In genomic region chr3:140184899-140185525, GRCm38 (mm10) we compare ENCODE assay signal across 24 mouse cellular contexts.
DNase-seq lines count a peak whose midpoint lies in the region; ATAC-seq and TF ChIP-seq lines count a peak whose summit lies in the region.
"Had no signal": no experiment of that assay in that cellular context is flagged by ENCODE, and none has a peak within 500 bp of the region (broad histone marks: within the 10 kb centered on the region; RNA-seq: fewer than 3 reads in every experiment).

No protein-coding gene starts in this region.

- no peaks in the 10 kb centered on the region for H3K9me3 ChIP-seq in midbrain, embryonic 10.5 days (replicated peaks)
- H3K9me3 ChIP-seq in midbrain, postnatal 0 days (ENCODE audit: low read length), result no peaks in the 10 kb centered on the region
- H3K9me3 ChIP-seq in forebrain, embryonic 13.5 days (replicated peaks), result no peaks in the 10 kb centered on the region
- no peaks in the 10 kb centered on the region for H3K9me3 ChIP-seq in midbrain, embryonic 13.5 days
- H3K9me3 ChIP-seq: embryonic facial prominence, embryonic 12.5 days; heart, embryonic 10.5 days; hindbrain, embryonic 15.5 days; limb, embryonic 13.5 days; lung, embryonic 15.5 days; megakaryocyte, embryonic 14.5 days; neural tube, embryonic 13.5 days had no signal

- no peak for ATAC-seq in midbrain, postnatal 0 days (ENCODE audit: low FRiP score)
- peak; percentile 72; the same call in 1 of the 2 replicates for ATAC-seq in forebrain, embryonic 13.5 days
- peak; percentile 78 for ATAC-seq in midbrain, embryonic 13.5 days
- ATAC-seq: intestine, postnatal 0 days had no signal

- no peak overlapping the region for H3K4me3 ChIP-seq in midbrain, embryonic 10.5 days
- H3K4me3 ChIP-seq in midbrain, postnatal 0 days (ENCODE audit: low read depth, low read length), result no peak overlapping the region
- no peak overlapping the region for H3K4me3 ChIP-seq in forebrain, embryonic 13.5 days
- H3K4me3 ChIP-seq in midbrain, embryonic 13.5 days (replicated peaks), result no peak overlapping the region
- H3K4me3 ChIP-seq: embryonic facial prominence, embryonic 12.5 days; heart, embryonic 10.5 days; hindbrain, embryonic 15.5 days; limb, embryonic 13.5 days; lung, embryonic 15.5 days; megakaryocyte, embryonic 14.5 days; neural tube, embryonic 13.5 days had no signal

- no peaks in the 10 kb centered on the region for H3K36me3 ChIP-seq in midbrain, embryonic 10.5 days
- no peaks in the 10 kb centered on the region for H3K36me3 ChIP-seq in midbrain, postnatal 0 days (ENCODE audit: insufficient read depth, low read length)
- H3K36me3 ChIP-seq in forebrain, embryonic 13.5 days (ENCODE audit: poor library complexity, severe bottlenecking), result no peaks in the 10 kb centered on the region
- no peaks in the 10 kb centered on the region for H3K36me3 ChIP-seq in midbrain, embryonic 13.5 days
- H3K36me3 ChIP-seq: embryonic facial prominence, embryonic 12.5 days; heart, embryonic 10.5 days; hindbrain, embryonic 15.5 days; limb, embryonic 13.5 days; lung, embryonic 15.5 days; neural tube, embryonic 13.5 days had no signal

- H3K27ac ChIP-seq in midbrain, embryonic 10.5 days (replicated peaks), result 0 out of 2 replicates have a peak overlapping the region, but pooled peaks have one; percentile 28
- H3K27ac ChIP-seq in midbrain, postnatal 0 days (ENCODE audit: low read depth, low read length), result no peak overlapping the region
- no peak overlapping the region for H3K27ac ChIP-seq in forebrain, embryonic 13.5 days
- H3K27ac ChIP-seq in midbrain, embryonic 13.5 days, result no peak overlapping the region
- H3K27ac ChIP-seq: embryonic facial prominence, embryonic 12.5 days; heart, embryonic 10.5 days; hindbrain, embryonic 15.5 days; limb, embryonic 13.5 days; liver, embryonic 14.5 days; lung, embryonic 15.5 days; neural tube, embryonic 13.5 days had no signal

- H3K27me3 ChIP-seq in midbrain, embryonic 10.5 days (ENCODE audit: low read depth, poor library complexity, severe bottlenecking), result no peaks in the 10 kb centered on the region
- no peaks in the 10 kb centered on the region for H3K27me3 ChIP-seq in midbrain, postnatal 0 days (ENCODE audit: insufficient read depth, low read length)
- H3K27me3 ChIP-seq in forebrain, embryonic 13.5 days, result no peaks in the 10 kb centered on the region
- no peaks in the 10 kb centered on the region for H3K27me3 ChIP-seq in midbrain, embryonic 13.5 days
- H3K27me3 ChIP-seq: embryonic facial prominence, embryonic 12.5 days; hindbrain, embryonic 15.5 days; limb, embryonic 13.5 days; lung, embryonic 15.5 days; megakaryocyte, embryonic 14.5 days; neural tube, embryonic 13.5 days had no signal

- no peak overlapping the region for H3K9ac ChIP-seq in midbrain, postnatal 0 days (replicated peaks; ENCODE audit: low read length, poor library complexity, severe bottlenecking)
- no peak overlapping the region for H3K9ac ChIP-seq in forebrain, embryonic 13.5 days
- H3K9ac ChIP-seq in midbrain, embryonic 13.5 days (replicated peaks), result no peak overlapping the region
- H3K9ac ChIP-seq: embryonic facial prominence, embryonic 12.5 days; hindbrain, embryonic 15.5 days; limb, embryonic 13.5 days; liver, embryonic 14.5 days; lung, embryonic 15.5 days; neural tube, embryonic 13.5 days had no signal

- no peak overlapping the region for H3K4me2 ChIP-seq in midbrain, postnatal 0 days (ENCODE audit: low read depth, low read length, poor library complexity, severe bottlenecking)
- H3K4me2 ChIP-seq in forebrain, embryonic 13.5 days, result no peak overlapping the region
- H3K4me2 ChIP-seq in midbrain, embryonic 13.5 days (replicated peaks), result no peak overlapping the region
- H3K4me2 ChIP-seq: embryonic facial prominence, embryonic 12.5 days; hindbrain, embryonic 15.5 days; limb, embryonic 13.5 days; lung, embryonic 15.5 days; neural tube, embryonic 13.5 days had no signal

- TF ChIP-seq CTCF in midbrain, postnatal 0 days (IDR thresholded peaks at IDR 0.05), result no peak

- H3K4me1 ChIP-seq in midbrain, embryonic 10.5 days, result peaks cover 15% of the 10 kb centered on the region
- no peaks in the 10 kb centered on the region for H3K4me1 ChIP-seq in midbrain, postnatal 0 days (ENCODE audit: insufficient read depth, low read length)
- H3K4me1 ChIP-seq in forebrain, embryonic 13.5 days, result peaks cover 12% of the 10 kb centered on the region
- H3K4me1 ChIP-seq in midbrain, embryonic 13.5 days (replicated peaks), result peaks cover 13% of the 10 kb centered on the region
- H3K4me1 ChIP-seq: embryonic facial prominence, embryonic 12.5 days; heart, embryonic 10.5 days; hindbrain, embryonic 15.5 days; limb, embryonic 13.5 days; lung, embryonic 15.5 days; megakaryocyte, embryonic 14.5 days; neural tube, embryonic 13.5 days had no signal

- DNase-seq in midbrain, embryonic 10.5 days (ENCODE audit: low spot score), result no peak
- DNase-seq in midbrain, postnatal 0 days (ENCODE audit: low spot score), result no peak
- no peak for DNase-seq in neural tube, embryonic 10.5 days (ENCODE audit: extremely low spot score, low spot score)
- no peak for DNase-seq in kidney, postnatal 10 days
- no peak for DNase-seq in urinary bladder, postnatal 4 days (ENCODE audit: low spot score in 2 of 2)
- DNase-seq: adrenal gland, postnatal 10 days; cerebellum, adult 9-10 months; heart, postnatal 4 days; kidney, postnatal 4 days; lung, postnatal 36 days; retina, postnatal 1 day; right cerebral cortex, postnatal 25 days; thymus, postnatal 14 days had no signal

- WGBS in midbrain, embryonic 10.5 days, result 39% methylated on average over 4 of the region's 4 CpGs
- WGBS in midbrain, postnatal 0 days, result 31% methylated on average over 4 of the region's 4 CpGs
- 23% methylated on average over 4 of the region's 4 CpGs for WGBS in forebrain, embryonic 13.5 days
- 22% methylated on average over 4 of the region's 4 CpGs for WGBS in midbrain, embryonic 13.5 days
